8 mouse cellular contexts compared by ENCODE assay signal in genomic region chr9:21509772-21510688, GRCm38 (mm10). TPM values are rescaled to one million over a fixed set of nuclear protein-coding genes. Genes with fewer than 3 reads are reported as not detected.
DNase-seq lines count a peak whose midpoint lies in the region; ATAC-seq and TF ChIP-seq lines count a peak whose summit lies in the region.

TSS of gene Tmed1 (minus strand) at chr9:21510252.

- WGBS in hindbrain, postnatal 0 days = 1% methylated on average over 44 of the region's 44 CpGs

- H3K27ac ChIP-seq in gastrocnemius, adult 2 months = peak within 1 kb of the TSS; percentile 99
- peak within 1 kb of the TSS; percentile 85 for H3K27ac ChIP-seq in hindbrain, postnatal 0 days
- H3K27ac ChIP-seq in left cerebral cortex, adult 2 months = peak within 1 kb of the TSS; percentile 99

- H3K4me1 ChIP-seq in hindbrain, postnatal 0 days (ENCODE audit: insufficient read depth, low read length) = peaks cover 9% of the 10 kb centered on the region; the same call in 1 of the 2 replicates

- H3K4me2 ChIP-seq in hindbrain, postnatal 0 days (ENCODE audit: low read depth, low read length) = peak within 1 kb of the TSS; percentile 66

- no peaks in the 10 kb centered on the region for H3K27me3 ChIP-seq in hindbrain, postnatal 0 days (ENCODE audit: insufficient read depth, low read length)

- DNase-seq in ZHBTc4 (ENCODE audit: low read depth, low spot score) = peak; percentile 97
- DNase-seq in gastrocnemius, adult 2 months = peak; percentile 95
- peak; percentile 97 for DNase-seq in hindbrain, postnatal 0 days (ENCODE audit: low spot score)
- peak; percentile 90 to 91 for DNase-seq in left cerebral cortex, adult 2 months (ENCODE audit: extremely low spot score in 1 of 2, low spot score in 2 of 2)
- DNase-seq in right cerebral cortex, adult 2 months (ENCODE audit: low spot score in 2 of 2) = peak; percentile 93 to 96
- peak; percentile 94 for DNase-seq in urinary bladder, postnatal 14 days (ENCODE audit: low spot score)

- ATAC-seq in common myeloid progenitor, adult 5-6 weeks (replicated peaks; ENCODE audit: low read depth, poor library complexity, severe bottlenecking) = peak; percentile 91
- ATAC-seq in hindbrain, postnatal 0 days = peak; percentile 97
- peak; percentile 87 for ATAC-seq in megakaryocyte, adult 5-6 weeks (ENCODE audit: poor library complexity, severe bottlenecking)

- intact Hi-C loops in gastrocnemius, adult 2 months (cut with DNase I) = loop anchor here (2.0 kb wide), 1 partner anchor 37 kb away; the partner anchor contains the start of gene Carm1
- intact Hi-C loops in left cerebral cortex, adult 2 months (cut with DNase I) = loop anchor here (2.0 to 10.0 kb wide), 2 partner anchors 37 to 395 kb away; partner anchors contain the start of gene Carm1

- H3K9ac ChIP-seq in hindbrain, postnatal 0 days (replicated peaks; ENCODE audit: low read length) = peak within 1 kb of the TSS; percentile 54

- H3K9me3 ChIP-seq in hindbrain, postnatal 0 days (ENCODE audit: low read length) = no peaks in the 10 kb centered on the region

- peak within 1 kb of the TSS; percentile 81 for H3K4me3 ChIP-seq in gastrocnemius, adult 2 months
- peak within 1 kb of the TSS; percentile 53 for H3K4me3 ChIP-seq in hindbrain, postnatal 0 days (ENCODE audit: low read length)
- peak within 1 kb of the TSS; percentile 74 for H3K4me3 ChIP-seq in left cerebral cortex, adult 2 months

- H3K36me3 ChIP-seq in hindbrain, postnatal 0 days (ENCODE audit: insufficient read depth, low read length) = peaks cover 26% of the 10 kb centered on the region

- TF ChIP-seq CTCF in gastrocnemius, adult 2 months (IDR thresholded peaks at IDR 0.05) = no peak
- TF ChIP-seq CTCF in hindbrain, postnatal 0 days (IDR thresholded peaks at IDR 0.05; ENCODE audit: low read depth) = no peak
- no peak for TF ChIP-seq CTCF in left cerebral cortex, adult 2 months (IDR thresholded peaks at IDR 0.05)

RNA-seq across cellular contexts. Expression of gene Tmed1, which starts in this region (rescaled TPM):
- total RNA-seq in common myeloid progenitor, adult 5-6 weeks (2017) = 13.8 and 17.1 TPM in 2 replicates
- total RNA-seq in gastrocnemius, adult 2 months (2021) = 10 to 100 TPM; 28.9 to 35.8 TPM
- total RNA-seq in hindbrain, postnatal 0 days (2014; rRNA removed) = 50.2 and 61.3 TPM in 2 replicates
- polyA plus RNA-seq in hindbrain, postnatal 0 days (2015; fragmentation: Nextera tagmentation; extraction: Ambion mirVana) = 59.2 and 65.8 TPM in 2 replicates
- 10 to 100 TPM; 13.1 to 13.9 TPM for total RNA-seq in left cerebral cortex, adult 2 months (2021)
- 5.4 and 6.2 TPM in 2 replicates for total RNA-seq in megakaryocyte, adult 5-6 weeks (2015)
- total RNA-seq in megakaryocyte, adult 5-6 weeks (2017) = 8.7 and 9.3 TPM in 2 replicates

Comparison
In these comparisons a context has a peak if more than half of its experiments do, and no peak if none do; other contexts are left out.
1. Peak in every context shown above with its lines: DNase-seq, ATAC-seq, H3K4me3 ChIP-seq and H3K27ac ChIP-seq.